Comparison of ENCODE assay signal across 12 mouse cellular contexts in genomic region chr4:22018414-22018813, GRCm38 (mm10).
DNase-seq lines count a peak whose midpoint lies in the region; ATAC-seq lines count a peak whose summit lies in the region.
"Had no signal": no experiment of that assay in that cellular context is flagged by ENCODE, and none has a peak within 500 bp of the region (broad histone marks: within the 10 kb centered on the region; RNA-seq: fewer than 3 reads in every experiment).

No protein-coding gene starts in this region.

- H3K9me3 ChIP-seq in forebrain, embryonic 16.5 days (ENCODE audit: control insufficient read depth, low read length): no peaks in the 10 kb centered on the region
- H3K9me3 ChIP-seq in hindbrain, embryonic 13.5 days: no peaks in the 10 kb centered on the region
- H3K9me3 ChIP-seq in midbrain, embryonic 12.5 days: no peaks in the 10 kb centered on the region
- H3K9me3 ChIP-seq in neural tube, embryonic 14.5 days (ENCODE audit: control insufficient read depth, low read length): no peaks in the 10 kb centered on the region
- H3K9me3 ChIP-seq: heart, embryonic 10.5 days; limb, embryonic 15.5 days had no signal

- WGBS in forebrain, embryonic 16.5 days: 52% methylated on average over 5 of the region's 5 CpGs
- WGBS in hindbrain, embryonic 13.5 days: 35% methylated on average over 5 of the region's 5 CpGs
- WGBS in midbrain, embryonic 12.5 days: 45% methylated on average over 5 of the region's 5 CpGs
- WGBS in neural tube, embryonic 14.5 days: 17% methylated on average over 5 of the region's 5 CpGs

- no peaks in the 10 kb centered on the region for H3K27me3 ChIP-seq in forebrain, embryonic 16.5 days (replicated peaks; ENCODE audit: control insufficient read depth, insufficient read depth, low read length)
- no peaks in the 10 kb centered on the region for H3K27me3 ChIP-seq in hindbrain, embryonic 13.5 days
- H3K27me3 ChIP-seq in midbrain, embryonic 12.5 days: no peaks in the 10 kb centered on the region
- no peaks in the 10 kb centered on the region for H3K27me3 ChIP-seq in neural tube, embryonic 14.5 days (ENCODE audit: control insufficient read depth, insufficient read depth, low read length)
- H3K27me3 ChIP-seq: limb, embryonic 15.5 days; Patski had no signal

- H3K27ac ChIP-seq in forebrain, embryonic 16.5 days (ENCODE audit: low read length): no peak overlapping the region
- H3K27ac ChIP-seq in hindbrain, embryonic 13.5 days: 0 out of 2 replicates have a peak overlapping the region, but pooled peaks have one; percentile 26
- peak overlapping the region; percentile 60 for H3K27ac ChIP-seq in midbrain, embryonic 12.5 days (replicated peaks)
- H3K27ac ChIP-seq in neural tube, embryonic 14.5 days (ENCODE audit: low read depth, low read length): no peak overlapping the region
- H3K27ac ChIP-seq: heart, embryonic 10.5 days; limb, embryonic 15.5 days had no signal

- peak; percentile 36; the same call in 1 of the 2 replicates for ATAC-seq in forebrain, embryonic 16.5 days
- peak; percentile 68 for ATAC-seq in hindbrain, embryonic 13.5 days (ENCODE audit: low FRiP score)
- peak; percentile 65 for ATAC-seq in midbrain, embryonic 12.5 days (ENCODE audit: low FRiP score, low read depth)
- ATAC-seq in neural tube, embryonic 14.5 days (ENCODE audit: low read depth): peak; percentile 64
- ATAC-seq: activated CD4-positive, CD25-positive, alpha-beta regulatory T cell, adult 4 months; inflammation-experienced regulatory T-cells, adult 6 months had no signal

- DNase-seq in kidney, postnatal 25 days: no peak
- DNase-seq in gastrocnemius, postnatal 4 days (ENCODE audit: low spot score in 2 of 2): no peak
- no peak for DNase-seq in cerebellum, postnatal 36 days

- H3K4me2 ChIP-seq in forebrain, embryonic 16.5 days (ENCODE audit: low read length): no peak overlapping the region
- peak overlapping the region; percentile 34; the same call in 1 of the 2 replicates for H3K4me2 ChIP-seq in hindbrain, embryonic 13.5 days
- H3K4me2 ChIP-seq in midbrain, embryonic 12.5 days (replicated peaks): peak overlapping the region; percentile 23; the same call in 1 of the 2 replicates
- no peak overlapping the region for H3K4me2 ChIP-seq in neural tube, embryonic 14.5 days (ENCODE audit: low read depth, low read length)
- H3K4me2 ChIP-seq: limb, embryonic 15.5 days had no signal

- no peak overlapping the region for H3K4me3 ChIP-seq in forebrain, embryonic 16.5 days (replicated peaks; ENCODE audit: low read length)
- H3K4me3 ChIP-seq in hindbrain, embryonic 13.5 days: no peak overlapping the region
- H3K4me3 ChIP-seq in midbrain, embryonic 12.5 days: no peak overlapping the region
- H3K4me3 ChIP-seq in neural tube, embryonic 14.5 days (ENCODE audit: low read depth, low read length): no peak overlapping the region
- H3K4me3 ChIP-seq: heart, embryonic 10.5 days; limb, embryonic 15.5 days had no signal

- H3K36me3 ChIP-seq in forebrain, embryonic 16.5 days (ENCODE audit: control insufficient read depth, insufficient read depth): no peaks in the 10 kb centered on the region
- no peaks in the 10 kb centered on the region for H3K36me3 ChIP-seq in hindbrain, embryonic 13.5 days
- no peaks in the 10 kb centered on the region for H3K36me3 ChIP-seq in midbrain, embryonic 12.5 days
- H3K36me3 ChIP-seq in neural tube, embryonic 14.5 days (ENCODE audit: control insufficient read depth, insufficient read depth, low read length): no peaks in the 10 kb centered on the region
- H3K36me3 ChIP-seq: heart, embryonic 10.5 days; limb, embryonic 15.5 days had no signal

- no peak overlapping the region for H3K9ac ChIP-seq in forebrain, embryonic 16.5 days (replicated peaks; ENCODE audit: low read depth, low read length)
- 0 out of 2 replicates have a peak overlapping the region, but pooled peaks have one; percentile 20 for H3K9ac ChIP-seq in hindbrain, embryonic 13.5 days
- no peak overlapping the region for H3K9ac ChIP-seq in midbrain, embryonic 12.5 days (replicated peaks)
- no peak overlapping the region for H3K9ac ChIP-seq in neural tube, embryonic 14.5 days (replicated peaks; ENCODE audit: low read depth, low read length)
- H3K9ac ChIP-seq: limb, embryonic 15.5 days had no signal

- peaks cover 5% of the 10 kb centered on the region for H3K4me1 ChIP-seq in forebrain, embryonic 16.5 days (replicated peaks; ENCODE audit: control insufficient read depth, insufficient read depth, low read length)
- peaks cover 11% of the 10 kb centered on the region for H3K4me1 ChIP-seq in hindbrain, embryonic 13.5 days (replicated peaks)
- H3K4me1 ChIP-seq in midbrain, embryonic 12.5 days: peaks cover 5% of the 10 kb centered on the region; the same call in 1 of the 2 replicates
- H3K4me1 ChIP-seq in neural tube, embryonic 14.5 days (ENCODE audit: control insufficient read depth, insufficient read depth, low read length): peaks cover 5% of the 10 kb centered on the region; the same call in 1 of the 2 replicates
- H3K4me1 ChIP-seq: heart, embryonic 10.5 days; limb, embryonic 15.5 days had no signal

Comparison
In these comparisons a context has a peak if more than half of its experiments do, and no peak if none do; other contexts are left out.
1. H3K27ac ChIP-seq: peak in hindbrain, embryonic 13.5 days (single experiment) and midbrain, embryonic 12.5 days (single experiment); none in forebrain, embryonic 16.5 days (single experiment) and neural tube, embryonic 14.5 days (single experiment).
2. H3K4me2 ChIP-seq: peak in hindbrain, embryonic 13.5 days (single experiment) and midbrain, embryonic 12.5 days (single experiment); none in forebrain, embryonic 16.5 days (single experiment) and neural tube, embryonic 14.5 days (single experiment).
3. Peak in every context shown above with its lines, with median percentiles within 50 percentile points of each other: ATAC-seq.